Mouse (Mus musculus): ENCODE results near the gene Kremen2.
A peak's percentile ranks its signal among the peaks of the same experiment; 100 is the strongest.

- no peak for TF ChIP-seq CTCF (IDR thresholded peaks at IDR 0.05; ENCODE audit: insufficient read depth, low read length)
- 0 out of 2 replicates have a peak, but pooled peaks have one; percentile 15 for TF ChIP-seq POLR2A (IDR thresholded peaks at IDR 0.05; ENCODE audit: borderline replicate concordance, extremely low read depth, low read depth, low read length)
These were observed 3.3 kb downstream of the Kremen2 start for GRCm38 (mm10) chr17:23742210-23742793.
